Mouse (Mus musculus) brain, adult 2 months (tissue): Measurements from ENCODE around the gene Prex1.

Experiments used
- DNase-seq: peaks from one replicate; pipeline ENCODE4 v3.0.0; 2011; ENCODE audit warnings: low read depth, low spot score

The Prex1 gene

GRCm38 (mm10) chr2:166521461-166521860, 192.2 kb downstream of the Prex1 start:
- DNase-seq, result no peak

DNA sequence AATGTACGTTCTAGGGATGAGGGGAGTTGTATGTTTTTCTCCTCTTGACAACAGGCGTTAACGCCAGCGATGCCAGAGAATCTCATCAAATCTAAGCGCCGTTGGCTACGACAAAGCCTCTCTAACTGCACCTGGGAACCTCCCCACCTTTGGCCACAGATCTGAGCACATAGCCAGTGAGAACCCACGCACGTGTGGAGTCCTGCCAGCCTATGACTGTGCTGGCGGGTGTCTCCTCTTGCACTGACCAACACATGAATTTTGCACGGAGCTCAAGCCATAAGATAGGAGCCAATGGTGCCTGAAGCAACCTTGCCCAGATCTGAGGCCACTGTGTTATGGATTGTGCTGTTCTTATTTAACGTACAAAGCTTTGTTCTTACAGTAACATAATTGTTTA, 193.1 kb downstream of the Prex1 start:
- DNase-seq, result no peak

- DNase-seq, result peak; percentile 44
Observed at GRCm38 (mm10) chr2:166517392-166518174, 196.0 kb downstream of the Prex1 start.

GRCm38 (mm10) chr2:166516818-166517353, 196.7 kb downstream of the Prex1 start:
- no peak for DNase-seq
